Mouse (Mus musculus) cerebellum, adult 2 months (tissue): Measurements from ENCODE around the gene Gdf15.

Experiments used
- CTCF ChIP-seq: fragments of 200-500 bp; IDR thresholded peaks from 2 replicates; pipeline ENCODE4 v1.5.1; 2011; ENCODE audit warnings: low read depth, mild to moderate bottlenecking, control low read depth, low read length, moderate library complexity, borderline replicate concordance; ENCODE audit not compliant: insufficient read depth
- POLR2A ChIP-seq: fragments of 200-500 bp; IDR thresholded peaks from 2 replicates; pipeline ENCODE4 v1.6.1; 2011; ENCODE audit warnings: low read length, control low read depth, borderline replicate concordance; ENCODE audit not compliant: insufficient read depth

DNA sequence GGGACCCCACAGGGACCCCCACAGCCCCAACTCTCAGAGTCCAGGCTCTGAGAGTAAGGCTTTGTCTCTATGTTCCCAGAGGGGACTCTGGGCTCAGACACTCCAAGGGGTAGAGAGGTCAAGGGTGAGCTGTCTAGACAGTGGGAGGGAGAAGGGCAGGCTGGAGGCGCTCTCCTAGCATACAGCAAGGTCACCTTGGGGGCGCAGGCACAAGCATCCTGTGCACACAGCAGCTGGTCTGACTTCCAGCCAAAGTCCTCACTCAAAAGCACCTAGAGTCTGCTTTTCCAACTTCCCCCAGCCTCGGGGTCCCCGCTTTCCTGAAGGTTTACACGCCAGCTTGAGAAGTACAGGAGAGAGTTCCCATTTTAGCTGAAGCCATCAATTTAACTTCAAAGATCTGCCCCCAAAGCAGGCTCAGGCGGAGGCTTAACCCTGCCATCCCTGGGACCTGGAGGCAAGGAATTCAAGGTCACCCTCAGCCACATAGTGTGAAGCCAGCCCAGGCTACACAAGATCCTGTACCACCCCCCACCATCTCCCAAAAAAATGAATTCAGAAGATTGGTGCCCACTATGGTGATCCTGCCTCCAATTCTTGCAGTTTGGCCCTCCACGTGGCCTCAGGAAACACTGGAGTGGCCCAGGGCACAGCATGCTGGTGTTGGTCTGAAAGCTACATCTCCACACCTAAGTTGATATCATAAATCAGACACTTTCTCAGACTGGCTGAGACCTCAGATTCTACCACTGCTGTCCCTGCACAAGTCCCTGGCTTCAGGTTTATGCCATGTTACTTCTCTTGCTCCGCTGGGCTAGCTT lies 15.3 kb upstream of the Gdf15 start:
- no peak for TF ChIP-seq CTCF
- TF ChIP-seq POLR2A = no peak
